Mouse (Mus musculus): ENCODE results near the gene Csf1. TPM values are rescaled to one million over a fixed set of nuclear protein-coding genes. Genes with fewer than 3 reads are reported as not detected.

Csf1 gene
- polyA plus RNA-seq, 1 experiment: 27.6 TPM

DNA sequence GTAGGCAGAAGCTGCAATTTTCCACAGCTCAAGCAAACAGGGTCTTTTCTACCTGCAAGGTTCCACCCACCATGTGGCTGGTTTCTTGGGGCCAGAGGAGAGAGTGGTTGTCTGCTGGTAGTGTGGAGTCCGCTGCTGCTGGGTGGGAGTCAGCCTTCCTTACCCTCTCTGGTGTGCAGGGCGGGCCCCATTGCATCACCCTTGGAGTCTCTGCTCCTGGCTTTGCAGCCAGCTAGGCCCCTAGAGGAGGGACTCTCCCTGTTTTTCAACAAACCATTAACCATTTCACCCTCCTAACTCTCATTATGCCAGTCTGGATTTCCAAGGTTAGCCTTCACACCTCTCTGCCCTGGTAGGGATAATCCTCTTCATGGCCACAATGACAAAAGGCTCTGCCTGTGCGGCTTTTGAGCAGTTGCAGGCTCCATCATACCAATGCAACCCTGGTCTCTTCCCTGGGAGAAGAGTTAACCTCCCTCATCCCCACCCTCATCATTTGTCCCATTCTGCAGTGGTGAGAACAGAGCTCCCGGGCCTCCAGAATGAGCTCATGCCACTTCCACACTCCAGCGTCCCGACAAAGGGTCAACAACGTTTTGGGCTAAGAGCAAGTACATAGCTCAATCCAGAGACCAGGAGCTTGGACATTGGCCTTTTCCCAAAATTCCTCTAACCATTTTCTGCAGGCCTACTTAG lies 56.4 kb downstream of the Csf1 start:
- DNase-seq (ENCODE audit: low read depth): no peak

DNA sequence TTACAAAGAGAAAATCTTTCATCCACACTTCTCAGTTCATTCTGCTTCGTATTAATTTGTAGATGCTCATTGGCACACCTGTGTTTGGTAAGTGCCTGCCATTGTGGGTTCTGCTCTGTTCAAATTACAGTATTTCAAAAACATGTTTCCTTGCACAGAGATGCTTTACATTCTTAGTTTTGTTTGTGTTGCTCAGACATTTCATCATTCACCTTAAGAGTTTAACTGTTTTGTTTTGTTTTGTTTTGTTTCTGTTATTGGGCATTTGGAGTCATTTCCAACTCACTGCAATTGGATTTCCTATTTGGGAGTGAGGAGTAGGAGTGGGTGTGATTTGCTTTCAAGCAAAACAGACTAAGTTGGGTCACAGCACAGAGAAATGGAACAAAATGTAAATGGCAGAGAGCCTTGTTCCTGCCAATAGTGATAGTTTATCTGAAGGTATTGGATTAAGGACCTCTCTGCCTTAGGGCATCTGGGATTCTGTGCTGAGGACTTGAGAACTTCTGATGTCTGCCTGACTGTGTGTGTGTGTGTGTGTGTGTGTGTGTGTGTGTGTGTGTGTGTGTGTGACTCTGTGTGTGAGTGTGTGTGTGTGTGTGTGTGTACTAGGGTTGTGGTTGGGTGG lies 58.4 kb downstream of the Csf1 start:
- no peak for DNase-seq (ENCODE audit: low read depth)

DNA sequence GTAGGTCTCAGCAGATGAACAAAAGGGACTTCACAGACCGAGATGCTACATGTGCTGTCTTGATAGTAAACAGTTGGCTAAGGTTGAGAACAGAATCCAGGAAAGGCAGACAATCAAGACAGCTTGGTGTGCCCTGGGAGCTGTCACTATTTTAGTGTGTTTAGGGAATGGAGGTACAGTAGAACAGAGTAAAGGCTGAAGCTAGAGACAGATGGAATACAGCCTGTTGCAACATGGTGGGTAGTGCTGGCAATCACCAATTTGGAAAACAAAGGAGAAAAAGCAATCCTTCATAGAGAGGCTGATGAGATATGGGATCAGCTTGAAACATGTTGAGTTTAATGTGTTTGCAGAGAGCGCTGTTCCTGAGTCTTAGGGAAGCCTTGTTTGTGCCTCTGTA lies 59.6 kb downstream of the Csf1 start:
- no peak for DNase-seq (ENCODE audit: low read depth)

DNA sequence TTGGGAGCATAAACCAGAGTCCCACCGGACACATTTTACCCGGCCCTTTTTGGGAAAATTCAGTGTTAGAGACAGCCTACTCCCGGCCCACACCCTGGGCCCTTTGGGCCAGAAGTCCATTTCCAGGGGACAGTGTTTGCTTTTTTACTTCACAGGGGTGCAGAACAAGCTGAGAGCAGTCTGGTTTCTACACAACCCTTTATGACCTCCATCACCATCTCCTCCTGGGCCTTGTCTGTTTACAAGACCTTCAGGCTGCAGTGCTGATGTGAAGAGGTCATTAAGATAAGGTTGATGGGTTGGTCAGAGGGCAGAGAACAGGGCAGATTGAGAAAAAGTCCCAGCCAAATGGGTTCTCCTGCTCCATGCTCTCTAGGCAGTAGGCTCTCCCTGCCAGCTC lies 63.4 kb downstream of the Csf1 start:
- no peak for DNase-seq (ENCODE audit: low read depth)

DNA sequence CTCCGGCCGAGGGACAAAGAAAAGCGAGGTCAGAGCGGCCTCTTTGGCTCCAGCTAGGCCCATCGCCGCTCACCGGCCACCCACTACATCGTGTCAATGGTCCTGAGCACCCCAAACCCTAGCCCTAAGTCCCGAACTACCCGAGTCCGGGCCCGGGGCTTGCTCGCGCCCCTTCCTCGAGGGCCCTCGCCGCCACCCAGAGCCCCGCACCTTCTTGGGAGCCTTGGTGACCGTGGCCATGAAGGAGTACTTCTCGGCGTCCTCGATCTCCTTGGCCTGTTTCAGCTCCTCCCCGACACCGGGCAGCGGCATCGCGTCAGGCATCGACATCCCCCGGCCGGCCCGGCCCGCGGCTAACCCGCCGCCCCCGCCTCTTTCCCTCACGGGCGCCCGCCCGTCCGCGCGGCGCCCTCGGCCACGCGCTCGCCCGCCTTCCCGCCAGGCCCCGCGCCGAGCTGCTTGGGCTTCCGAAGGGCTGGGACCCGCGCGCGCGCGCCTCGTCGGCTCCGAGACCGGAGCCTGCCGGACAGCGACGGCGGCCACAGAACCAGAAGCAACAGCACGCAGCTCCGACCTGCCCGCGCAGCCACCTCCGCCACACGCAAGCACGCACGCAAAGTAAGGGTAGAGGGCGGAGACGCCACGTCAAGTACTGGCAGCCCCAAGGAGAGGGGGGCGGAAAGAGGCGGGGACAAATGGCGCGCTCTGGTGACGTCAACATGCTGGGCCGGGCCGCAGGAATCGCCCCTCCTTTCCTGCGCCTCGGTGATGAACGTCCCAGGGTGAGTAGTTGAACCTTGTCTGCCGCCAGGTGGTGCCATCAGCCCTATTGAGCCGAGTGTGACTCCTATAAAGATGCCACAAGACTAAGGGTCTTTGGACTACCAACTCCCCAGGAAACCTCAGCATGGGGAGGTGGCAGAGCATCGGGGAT lies 64.1 kb downstream of the Csf1 start, which contains the start of gene Ahcyl1:
Gene Ahcyl1 (minus strand): TSS at position 613 of the 934 bp plus-strand sequence.
- DNase-seq (ENCODE audit: low read depth): peak; percentile 50

DNA sequence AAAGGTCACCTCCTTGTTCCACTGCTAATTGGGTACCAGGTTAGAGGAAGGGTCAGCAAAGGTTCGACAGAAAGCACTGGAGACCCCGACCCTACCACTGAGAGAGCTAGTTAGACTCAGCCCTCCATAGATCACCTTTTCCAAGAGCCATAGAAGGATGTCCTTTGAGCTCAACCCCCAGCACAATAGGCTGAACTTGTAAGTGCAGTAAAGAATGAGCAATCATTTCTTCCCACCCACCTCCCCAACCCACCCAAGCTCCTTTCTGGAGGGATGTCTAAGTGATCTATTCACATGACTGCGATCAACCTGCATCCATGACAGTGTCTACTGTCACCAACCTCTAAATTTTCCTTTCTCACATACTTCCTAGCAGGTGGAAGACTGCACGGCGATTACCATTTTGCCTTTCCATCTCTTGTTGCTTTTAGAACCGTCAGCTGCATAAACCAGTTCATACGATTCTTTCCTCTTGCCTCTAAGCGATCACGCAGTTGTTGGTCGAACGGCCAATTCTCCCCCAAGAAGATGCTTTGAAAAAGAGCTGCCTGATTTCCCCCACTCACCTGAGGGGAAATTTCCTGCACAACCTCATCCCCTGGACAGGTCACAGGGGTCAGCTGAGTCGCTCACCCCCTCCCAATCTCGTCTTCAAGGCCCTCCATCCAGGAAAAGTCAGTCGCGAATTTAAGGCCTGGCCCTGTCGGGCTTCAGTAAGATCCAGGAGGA lies 64.9 kb downstream of the Csf1 start:
- DNase-seq (ENCODE audit: low read depth): no peak

DNA sequence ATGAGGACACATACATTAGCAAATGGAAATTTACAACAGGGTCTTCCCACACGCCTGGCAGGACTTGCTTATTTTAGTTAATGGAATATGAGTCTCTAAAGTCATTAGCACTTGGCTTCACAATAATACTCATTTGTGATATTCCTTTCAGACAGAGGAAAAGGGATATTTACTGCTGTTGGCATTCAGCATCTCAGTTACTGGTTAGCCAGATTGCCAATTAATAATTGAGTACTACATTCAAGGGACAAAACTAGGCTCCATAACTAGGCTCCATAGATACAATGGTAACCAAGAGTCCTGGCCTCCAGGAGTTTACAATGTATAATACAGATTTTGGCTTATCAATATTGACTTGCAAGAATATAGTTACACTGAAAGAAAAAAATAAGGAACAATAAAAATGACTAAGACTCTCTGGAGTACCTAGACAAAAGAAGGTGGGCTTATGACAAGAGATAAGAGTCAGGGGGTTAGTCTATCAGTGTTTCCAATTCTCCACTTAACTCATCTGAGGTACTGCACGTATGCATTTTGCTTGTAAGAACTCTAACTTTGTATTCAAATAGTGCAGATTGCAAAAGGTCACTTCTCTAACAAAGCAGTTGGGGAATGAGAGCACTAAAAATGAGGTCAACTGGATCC lies 65.9 kb downstream of the Csf1 start:
- no peak for DNase-seq (ENCODE audit: low read depth)

Other genes with a start within 250 kb of the Csf1 start
- gene Slc6a17, start 242.5 kb downstream of the Csf1 start, polyA plus RNA-seq (2012; rRNA removed): 6.5 and 9.1 TPM in 2 replicates
- gene Ubl4b, start 205.4 kb downstream of the Csf1 start, polyA plus RNA-seq (2012; rRNA removed): 2.7 and 3.6 TPM in 2 replicates
- gene Alx3, start 165.4 kb downstream of the Csf1 start, polyA plus RNA-seq (2012; rRNA removed): not detected in 2 replicates
- not detected in 2 replicates for gene Gm10961, start 129.1 kb downstream of the Csf1 start, polyA plus RNA-seq (2012; rRNA removed)
- gene Strip1, start 128.8 kb downstream of the Csf1 start, polyA plus RNA-seq (2012; rRNA removed): 46.3 and 52.2 TPM in 2 replicates
- 89.6 and 93.7 TPM in 2 replicates for gene Ahcyl1, start 63.9 kb downstream of the Csf1 start, polyA plus RNA-seq (2012; rRNA removed)
- gene Eps8l3, start 116.8 kb upstream of the Csf1 start, polyA plus RNA-seq (2012; rRNA removed): 0.38 and 0.52 TPM in 2 replicates
- 163 and 175 TPM in 2 replicates for gene Gstm5, start 135.4 kb upstream of the Csf1 start, polyA plus RNA-seq (2012; rRNA removed)
- 973 and 992 TPM in 2 replicates for gene Gstm7, start 171.3 kb upstream of the Csf1 start, polyA plus RNA-seq (2012; rRNA removed)
- gene Gstm6, start 183.3 kb upstream of the Csf1 start, polyA plus RNA-seq (2012; rRNA removed): 96.3 and 174 TPM in 2 replicates
- 0.26 and 0.86 TPM in 2 replicates for gene Gstm3, start 208.8 kb upstream of the Csf1 start, polyA plus RNA-seq (2012; rRNA removed)
- gene Gstm2, start 226.0 kb upstream of the Csf1 start, polyA plus RNA-seq (2012; rRNA removed): 925 and 961 TPM in 2 replicates